Mouse (Mus musculus): Measurements from ENCODE around the gene Itga9. TPM values are rescaled to one million over a fixed set of nuclear protein-coding genes. Genes with fewer than 3 reads are reported as not detected.

The Itga9 gene
- polyA plus RNA-seq, 1 experiment from 2014 or later, result 6.6 TPM

- Histone ChIP-seq H3K27me3 (replicated peaks) (no peaks in the 10 kb centered on the region), H3K36me3 (no peaks in the 10 kb centered on the region), H3K9ac (no peak overlapping the region), H3K4me2 (no peak overlapping the region), H3K9me3 (replicated peaks) (no peaks in the 10 kb centered on the region), H3K27ac (no peak overlapping the region), H3K4me3 (no peak overlapping the region), H3K4me1 (peaks cover 8% of the 10 kb centered on the region; the same call in 1 of the 2 replicates)
- 70% methylated on average over 8 of the region's 8 CpGs for WGBS (ENCODE audit: insufficient replicate concordance)
- no peak for ATAC-seq
These were observed 91.7 kb downstream of the Itga9 start for GRCm38 (mm10) chr9:118698191-118698590.

DNA sequence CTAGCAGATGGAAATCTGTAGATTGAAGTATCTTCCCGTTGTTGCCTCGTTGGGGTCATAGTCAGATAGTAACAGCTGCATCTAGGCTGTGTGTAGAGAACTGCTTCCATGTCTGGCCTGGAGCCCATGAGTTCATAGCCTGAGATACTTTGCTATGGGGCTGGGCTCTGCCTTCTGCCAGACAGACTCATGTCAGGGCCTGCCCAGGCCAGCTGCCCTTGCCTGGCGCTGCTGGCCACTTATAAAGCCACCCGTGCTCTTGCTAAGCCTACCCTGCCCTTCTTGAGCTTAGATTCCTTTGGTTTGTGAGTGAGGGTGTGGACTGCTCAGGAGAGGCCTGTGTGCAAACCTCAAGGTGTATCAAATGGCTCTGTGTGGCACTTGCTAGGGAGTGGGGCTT, 93.2 kb downstream of the Itga9 start:
- H3K9me3 ChIP-seq (replicated peaks), result no peaks in the 10 kb centered on the region
- H3K27me3 ChIP-seq (replicated peaks), result no peaks in the 10 kb centered on the region
- 72% methylated on average over 4 of the region's 4 CpGs for WGBS (ENCODE audit: insufficient replicate concordance)
- no peak overlapping the region for H3K27ac ChIP-seq
- no peaks in the 10 kb centered on the region for H3K36me3 ChIP-seq
- H3K4me2 ChIP-seq, result no peak overlapping the region
- peaks cover 8% of the 10 kb centered on the region; the same call in 1 of the 2 replicates for H3K4me1 ChIP-seq
- no peak overlapping the region for H3K4me3 ChIP-seq
- no peak overlapping the region for H3K9ac ChIP-seq
- no peak for ATAC-seq

DNA sequence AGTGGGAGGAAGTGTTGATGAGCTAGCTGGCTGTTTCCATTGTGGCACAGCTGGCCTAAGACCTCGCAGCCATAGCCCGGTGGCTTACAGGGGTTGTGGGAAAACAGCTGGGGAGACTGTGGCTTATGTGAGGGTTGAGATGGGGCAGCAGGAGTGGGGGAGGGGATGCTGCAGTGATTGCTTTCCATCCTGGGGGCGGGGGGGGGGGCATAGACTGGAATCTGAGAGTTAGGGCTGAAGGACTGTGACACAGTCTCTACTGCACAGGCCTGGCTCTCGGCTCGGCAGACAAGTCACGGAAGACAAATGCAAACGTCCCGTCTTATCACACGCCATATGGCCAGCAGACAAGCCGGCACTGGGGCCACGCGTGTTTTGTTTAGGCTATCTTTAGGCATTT, 94.4 kb downstream of the Itga9 start:
- no peak overlapping the region for H3K4me2 ChIP-seq
- no peak overlapping the region for H3K4me3 ChIP-seq
- no peak for ATAC-seq
- no peaks in the 10 kb centered on the region for H3K27me3 ChIP-seq (replicated peaks)
- WGBS (ENCODE audit: insufficient replicate concordance), result 35% methylated on average over 12 of the region's 12 CpGs
- peaks cover 15% of the 10 kb centered on the region; the same call in 1 of the 2 replicates for H3K4me1 ChIP-seq
- no peak overlapping the region for H3K9ac ChIP-seq
- H3K36me3 ChIP-seq, result no peaks in the 10 kb centered on the region
- H3K9me3 ChIP-seq (replicated peaks), result no peaks in the 10 kb centered on the region
- no peak overlapping the region for H3K27ac ChIP-seq

DNA sequence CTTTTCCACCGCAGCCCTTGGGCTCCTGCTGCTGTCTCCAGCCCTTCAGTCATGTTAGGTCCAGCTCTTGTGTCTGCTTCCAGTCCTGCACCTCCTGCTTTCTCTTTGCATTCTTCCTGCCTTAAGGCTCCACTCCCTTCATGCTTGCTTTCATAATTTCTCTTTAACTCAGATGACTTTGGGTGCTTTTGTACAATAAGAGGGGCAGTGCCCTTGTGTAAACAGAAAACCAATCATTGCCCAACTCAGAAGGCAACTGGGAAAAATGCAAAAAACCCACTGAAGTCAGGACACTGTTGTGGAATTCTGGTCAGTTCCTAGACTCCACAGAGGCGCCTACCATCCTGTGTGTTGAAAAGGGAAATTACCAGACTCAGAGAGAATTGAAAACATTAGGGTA, 95.3 kb downstream of the Itga9 start:
- Histone ChIP-seq H3K4me2 (no peak overlapping the region), H3K9ac (no peak overlapping the region), H3K27ac (no peak overlapping the region), H3K27me3 (replicated peaks) (no peaks in the 10 kb centered on the region), H3K4me3 (no peak overlapping the region), H3K4me1 (peaks cover 15% of the 10 kb centered on the region; the same call in 1 of the 2 replicates), H3K9me3 (replicated peaks) (no peaks in the 10 kb centered on the region), H3K36me3 (no peaks in the 10 kb centered on the region)
- no peak for ATAC-seq
- 77% methylated on average over 2 of the region's 2 CpGs for WGBS (ENCODE audit: insufficient replicate concordance)

DNA sequence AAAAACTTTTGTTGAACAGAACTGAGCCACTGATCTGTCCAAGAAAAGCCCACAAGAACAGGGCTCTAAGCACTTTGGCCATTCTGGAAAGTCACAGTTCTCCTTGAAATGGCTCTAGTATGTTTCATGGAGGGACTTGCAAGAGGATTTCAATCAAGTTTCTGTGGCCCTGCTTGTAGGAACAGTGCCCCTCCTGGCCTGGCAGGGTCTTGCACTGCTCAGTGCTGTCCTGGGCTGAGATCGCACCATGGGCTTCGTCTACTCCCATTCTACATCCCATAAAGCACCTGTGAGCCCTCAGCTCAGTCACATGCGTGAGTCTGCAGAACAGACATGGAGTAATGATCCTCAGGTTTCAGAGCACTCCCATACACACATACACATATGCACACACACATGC, 96.7 kb downstream of the Itga9 start:
- Histone ChIP-seq H3K27ac (no peak overlapping the region), H3K4me3 (no peak overlapping the region), H3K9me3 (replicated peaks) (no peaks in the 10 kb centered on the region), H3K36me3 (no peaks in the 10 kb centered on the region), H3K27me3 (replicated peaks) (no peaks in the 10 kb centered on the region), H3K4me1 (peaks cover 15% of the 10 kb centered on the region; the same call in 1 of the 2 replicates), H3K9ac (no peak overlapping the region), H3K4me2 (no peak overlapping the region)
- 83% methylated on average over 3 of the region's 3 CpGs for WGBS (ENCODE audit: insufficient replicate concordance)
- no peak for ATAC-seq

GRCm38 (mm10) chr9:118705381-118706074, 99.0 kb downstream of the Itga9 start:
- no peak overlapping the region for H3K27ac ChIP-seq
- H3K4me3 ChIP-seq, result no peak overlapping the region
- H3K9me3 ChIP-seq (replicated peaks), result no peaks in the 10 kb centered on the region
- no peak overlapping the region for H3K9ac ChIP-seq
- 41% methylated on average over 14 of the region's 14 CpGs for WGBS (ENCODE audit: insufficient replicate concordance)
- peaks cover 15% of the 10 kb centered on the region; the same call in 1 of the 2 replicates for H3K4me1 ChIP-seq
- no peaks in the 10 kb centered on the region for H3K36me3 ChIP-seq
- ATAC-seq, result peak; percentile 40; the same call in 1 of the 2 replicates
- no peaks in the 10 kb centered on the region for H3K27me3 ChIP-seq (replicated peaks)
- no peak overlapping the region for H3K4me2 ChIP-seq

DNA sequence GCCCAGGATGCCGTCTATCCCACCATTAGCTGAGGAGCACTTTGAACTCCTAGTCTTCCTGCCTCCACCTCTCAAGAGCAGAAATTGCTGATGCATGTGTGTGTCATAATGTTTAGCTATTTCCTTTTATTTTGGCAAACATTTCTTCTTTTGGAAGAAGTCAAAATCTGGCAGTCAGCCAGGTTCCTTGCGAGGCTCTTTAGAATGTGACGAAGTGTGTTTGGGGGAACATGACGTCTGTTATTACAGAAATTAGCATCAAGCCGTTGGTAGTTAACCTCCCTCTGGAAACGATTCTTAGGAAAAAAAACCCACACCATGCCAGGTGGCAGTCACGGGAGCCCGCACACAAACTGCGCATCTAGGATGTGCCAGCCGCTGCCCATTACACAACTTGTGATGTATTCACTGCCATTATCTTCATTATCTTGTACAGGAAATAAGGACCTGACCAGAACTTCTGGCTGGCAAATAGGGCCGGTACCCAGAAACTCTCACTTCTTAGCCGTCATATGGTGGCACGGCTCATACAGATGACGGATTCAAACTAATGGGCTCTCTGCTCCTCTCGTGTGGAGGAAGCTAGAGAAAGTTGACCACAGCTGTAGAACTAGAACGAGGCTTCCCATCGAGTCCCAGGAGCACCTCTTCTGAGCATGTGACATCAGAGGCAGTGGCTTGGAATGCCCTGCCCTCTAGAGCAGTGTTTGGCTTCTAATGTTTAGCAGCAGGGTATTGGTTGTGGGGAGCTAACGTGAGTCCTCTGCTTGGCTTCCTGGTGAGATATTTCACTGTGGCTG, 99.9 kb downstream of the Itga9 start:
- no peak overlapping the region for H3K4me2 ChIP-seq
- WGBS (ENCODE audit: insufficient replicate concordance), result 70% methylated on average over 18 of the region's 18 CpGs
- no peak overlapping the region for H3K9ac ChIP-seq
- peaks cover 8% of the 10 kb centered on the region; the same call in 1 of the 2 replicates for H3K4me1 ChIP-seq
- no peaks in the 10 kb centered on the region for H3K9me3 ChIP-seq (replicated peaks)
- H3K36me3 ChIP-seq, result no peaks in the 10 kb centered on the region
- H3K27me3 ChIP-seq (replicated peaks), result no peaks in the 10 kb centered on the region
- no peak overlapping the region for H3K4me3 ChIP-seq
- no peak for ATAC-seq
- H3K27ac ChIP-seq, result no peak overlapping the region

GRCm38 (mm10) chr9:118710625-118711024, 104.1 kb downstream of the Itga9 start:
- Histone ChIP-seq H3K4me2 (no peak overlapping the region), H3K9me3 (replicated peaks) (no peaks in the 10 kb centered on the region), H3K27me3 (replicated peaks) (no peaks in the 10 kb centered on the region), H3K27ac (no peak overlapping the region), H3K4me3 (no peak overlapping the region), H3K36me3 (no peaks in the 10 kb centered on the region), H3K4me1 (peaks cover 2% of the 10 kb centered on the region; the same call in 1 of the 2 replicates), H3K9ac (no peak overlapping the region)
- no peak for ATAC-seq
- 55% methylated on average over 9 of the region's 9 CpGs for WGBS (ENCODE audit: insufficient replicate concordance)

DNA sequence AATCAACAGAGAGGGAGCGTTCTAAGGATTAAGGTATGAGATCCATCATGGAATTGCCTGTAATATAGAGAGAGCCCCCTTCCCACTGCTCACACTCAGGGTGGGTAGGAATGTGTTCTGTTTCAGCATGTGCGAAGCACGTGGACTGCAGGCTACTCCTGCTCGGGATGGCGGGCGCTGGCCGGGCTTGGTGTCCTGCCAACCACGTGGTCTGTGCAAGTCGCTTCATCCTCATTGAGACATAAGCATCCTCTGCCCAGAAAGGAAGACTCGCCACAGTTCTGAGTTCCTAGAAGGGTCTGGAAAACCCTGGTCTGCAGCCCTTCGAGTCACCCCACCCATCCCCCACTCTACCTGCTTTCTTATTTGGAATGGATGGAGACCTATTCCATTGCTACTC, 105.3 kb downstream of the Itga9 start:
- Histone ChIP-seq H3K4me1 (peaks cover 3% of the 10 kb centered on the region; the same call in 1 of the 2 replicates), H3K27ac (no peak overlapping the region), H3K9me3 (replicated peaks) (no peaks in the 10 kb centered on the region), H3K36me3 (no peaks in the 10 kb centered on the region), H3K27me3 (replicated peaks) (no peaks in the 10 kb centered on the region), H3K4me3 (no peak overlapping the region), H3K4me2 (no peak overlapping the region), H3K9ac (no peak overlapping the region)
- WGBS (ENCODE audit: insufficient replicate concordance), result 82% methylated on average over 11 of the region's 11 CpGs
- ATAC-seq, result no peak

DNA sequence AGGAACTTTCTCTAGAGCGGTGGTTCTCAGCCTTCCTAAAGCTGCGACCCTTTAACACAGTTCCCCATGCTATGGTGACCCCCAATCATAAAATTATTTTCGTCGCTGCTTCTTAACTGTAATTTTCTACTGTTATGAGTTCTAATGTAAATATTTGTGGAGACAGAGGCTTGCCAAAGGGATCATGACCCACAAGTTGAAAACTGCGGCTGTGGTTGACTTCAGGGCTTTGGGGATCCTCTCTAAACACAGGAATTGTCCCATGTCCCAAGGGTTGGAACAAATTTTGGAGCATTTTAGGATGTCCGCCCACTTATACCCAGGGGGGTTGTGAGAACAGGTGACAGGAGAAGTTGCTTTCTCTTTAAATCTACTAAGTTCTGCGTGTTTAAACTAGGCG, 107.0 kb downstream of the Itga9 start:
- H3K27ac ChIP-seq, result no peak overlapping the region
- H3K27me3 ChIP-seq (replicated peaks), result no peaks in the 10 kb centered on the region
- peaks cover 3% of the 10 kb centered on the region; the same call in 1 of the 2 replicates for H3K4me1 ChIP-seq
- no peak overlapping the region for H3K4me3 ChIP-seq
- no peak for ATAC-seq
- 72% methylated on average over 8 of the region's 8 CpGs for WGBS (ENCODE audit: insufficient replicate concordance)
- no peak overlapping the region for H3K9ac ChIP-seq
- no peaks in the 10 kb centered on the region for H3K9me3 ChIP-seq (replicated peaks)
- H3K4me2 ChIP-seq, result no peak overlapping the region
- H3K36me3 ChIP-seq, result no peaks in the 10 kb centered on the region

- Histone ChIP-seq H3K4me3 (no peak overlapping the region), H3K9ac (no peak overlapping the region), H3K4me2 (no peak overlapping the region), H3K9me3 (replicated peaks) (no peaks in the 10 kb centered on the region), H3K27me3 (replicated peaks) (no peaks in the 10 kb centered on the region), H3K27ac (no peak overlapping the region), H3K36me3 (no peaks in the 10 kb centered on the region), H3K4me1 (peaks cover 3% of the 10 kb centered on the region; the same call in 1 of the 2 replicates)
- 69% methylated on average over 5 of the region's 5 CpGs for WGBS (ENCODE audit: insufficient replicate concordance)
- ATAC-seq, result no peak
These were observed 108.0 kb downstream of the Itga9 start for GRCm38 (mm10) chr9:118714536-118714935.

DNA sequence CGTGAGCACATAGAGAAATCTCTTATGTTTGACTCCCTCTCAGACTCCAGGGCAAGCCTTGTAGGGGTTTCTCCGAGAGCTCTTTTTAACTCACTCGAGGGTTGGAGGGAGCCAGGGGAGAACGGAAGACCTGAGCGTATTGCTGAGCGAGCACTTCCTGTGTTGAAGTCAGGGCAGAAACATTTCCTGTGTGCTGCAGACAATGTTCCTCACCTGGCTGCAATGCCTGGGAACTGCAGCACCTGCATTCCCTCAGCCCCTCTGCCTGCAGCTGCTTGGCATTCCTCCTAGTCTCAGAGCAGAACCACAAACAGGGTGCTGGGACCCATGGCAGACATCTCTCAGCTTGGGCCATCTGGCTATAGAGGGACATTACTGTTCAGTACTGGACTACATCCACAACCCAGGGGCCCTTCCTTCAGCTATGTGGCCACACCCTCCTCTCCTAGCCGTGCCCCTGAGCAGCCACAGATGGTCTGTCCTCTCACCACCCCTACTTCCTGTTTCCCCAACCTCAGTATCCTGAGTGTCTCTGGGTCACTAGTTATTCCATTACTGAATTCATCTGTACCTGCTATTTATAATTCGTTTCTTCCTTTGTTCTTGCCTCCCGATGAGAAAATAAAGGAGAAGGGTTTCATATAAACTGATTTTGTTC, 109.6 kb downstream of the Itga9 start:
- H3K4me1 ChIP-seq, result peaks cover 3% of the 10 kb centered on the region; the same call in 1 of the 2 replicates
- H3K27me3 ChIP-seq (replicated peaks), result no peaks in the 10 kb centered on the region
- H3K9ac ChIP-seq, result no peak overlapping the region
- no peak for ATAC-seq
- H3K4me2 ChIP-seq, result no peak overlapping the region
- no peak overlapping the region for H3K27ac ChIP-seq
- WGBS (ENCODE audit: insufficient replicate concordance), result 35% methylated on average over 9 of the region's 9 CpGs
- H3K9me3 ChIP-seq (replicated peaks), result no peaks in the 10 kb centered on the region
- H3K36me3 ChIP-seq, result no peaks in the 10 kb centered on the region
- H3K4me3 ChIP-seq, result no peak overlapping the region
